Mouse (Mus musculus) adipose tissue, adult 10 weeks (tissue): ENCODE measurements around the gene Oas1h. TPM values are rescaled to one million over a fixed set of nuclear protein-coding genes. Genes with fewer than 3 reads are reported as not detected.

Experiments used
- polyA plus RNA-seq: library from polyadenylated mRNA; stranded (reverse); fragments of 350-450 nt; fragmentation: Illumina TruSeq; extraction: RNeasy Lipid Tissue Mini Kit (QIAGEN cat#74804); gene quantifications from one replicate; pipeline ENCODE4 v1.2.3, GENCODE M21; 2014; ENCODE audit warnings: low read depth, low replicate concordance

Gene Oas1h
- polyA plus RNA-seq: not detected

GRCm38 (mm10) chr5:120861121-120861520 lies at the start of gene Oas1h:
TSS of gene Oas1h (plus strand) at chr5:120861421.

GRCm38 (mm10) chr5:120811951-120812819 lies 49.0 kb upstream of the Oas1h start, which contains the start of gene Oas1c:
TSS of gene Oas1c (minus strand) at chr5:120812514.

GRCm38 (mm10) chr5:120847067-120847466 lies 14.2 kb upstream of the Oas1h start, which contains the start of gene Oas1f:
TSS of gene Oas1f (plus strand) at chr5:120847367.

GRCm38 (mm10) chr5:120887413-120887812 lies 26.2 kb downstream of the Oas1h start, which contains the start of gene Oas1g:
TSS of gene Oas1g (minus strand) at chr5:120887613.

GRCm38 (mm10) chr5:120906791-120907733 lies 45.8 kb downstream of the Oas1h start, which contains the start of gene Oas1a:
TSS of gene Oas1a (minus strand) at chr5:120907521.

GRCm38 (mm10) chr5:120914204-120914603 lies 53.0 kb downstream of the Oas1h start, which contains the start of gene Oas1d:
TSS of gene Oas1d (plus strand) at chr5:120914536.

Other genes starting within 250 kb of the Oas1h start
- gene Rita1, start 248.8 kb upstream of the Oas1h start, polyA plus RNA-seq: 10.6 TPM
- gene Ddx54, start 248.7 kb upstream of the Oas1h start, polyA plus RNA-seq: 24.2 TPM
- gene Cfap73, start 227.2 kb upstream of the Oas1h start, polyA plus RNA-seq: 1.8 TPM
- 0.52 TPM for gene Rasal1, start 212.6 kb upstream of the Oas1h start, polyA plus RNA-seq
- 3.7 TPM for gene Dtx1, start 149.5 kb upstream of the Oas1h start, polyA plus RNA-seq
- gene Oas2, start 111.6 kb upstream of the Oas1h start, polyA plus RNA-seq: 4.5 TPM
- 0.41 TPM for gene Oas3, start 83.8 kb upstream of the Oas1h start, polyA plus RNA-seq
- not detected for gene Oas1e, start 65.9 kb upstream of the Oas1h start, polyA plus RNA-seq
- 2.5 TPM for gene Oas1c, start 48.9 kb upstream of the Oas1h start, polyA plus RNA-seq
- gene Oas1f, start 14.1 kb upstream of the Oas1h start, polyA plus RNA-seq: not detected
- gene Oas1g, start 26.2 kb downstream of the Oas1h start, polyA plus RNA-seq: 1.7 TPM
- gene Oas1a, start 46.1 kb downstream of the Oas1h start, polyA plus RNA-seq: 5.0 TPM
- gene Oas1d, start 53.1 kb downstream of the Oas1h start, polyA plus RNA-seq: not detected
- gene Rph3a, start 148.7 kb downstream of the Oas1h start, polyA plus RNA-seq: not detected